Mouse (Mus musculus) heart, postnatal 0 days (tissue): ENCODE data around the gene Slc24a4. TPM values are rescaled to one million over a fixed set of nuclear protein-coding genes. Genes with fewer than 3 reads are reported as not detected.

Experiments
- ATAC-seq: fragments of 200-750 bp; cut with Nextera tagmentation; 2 replicates; pipeline ENCODE4 v1.8.0; 2017; ENCODE audit warnings: low read depth, moderate number of reproducible peaks, moderate library complexity; ENCODE audit not compliant: insufficient read depth
- DNase-seq: peaks from one replicate; pipeline ENCODE4 v3.0.0-alpha.2; 2016; ENCODE audit warnings: low spot score
- H3K27ac ChIP-seq: fragments of 300-500 bp; sonication (generic); 2 replicates; pipeline ENCODE4 v1.5.1; 2014; ENCODE audit warnings: low read depth, mild to moderate bottlenecking
- H3K27me3 ChIP-seq: fragments of 300-500 bp; sonication (generic); 2 replicates; pipeline ENCODE4 v1.6.1; 2014; ENCODE audit warnings: low read length, mixed read lengths; ENCODE audit not compliant: control insufficient read depth, insufficient read depth
- H3K36me3 ChIP-seq: fragments of 300-500 bp; sonication (generic); replicated peaks from 2 replicates; pipeline ENCODE4 v1.6.1; 2014; ENCODE audit warnings: low read length, mixed read lengths; ENCODE audit not compliant: control insufficient read depth, insufficient read depth
- H3K4me1 ChIP-seq: fragments of 300-500 bp; sonication (generic); 2 replicates; pipeline ENCODE4 v1.6.1; 2014; ENCODE audit warnings: antibody characterized with exemption; ENCODE audit not compliant: control insufficient read depth, insufficient read depth
- H3K4me2 ChIP-seq: fragments of 300-500 bp; sonication (generic); 2 replicates; pipeline ENCODE4 v1.6.1; 2014; ENCODE audit warnings: low read depth, mild to moderate bottlenecking, low read length, moderate library complexity
- H3K4me3 ChIP-seq: fragments of 300-500 bp; sonication (generic); 2 replicates; pipeline ENCODE4 v1.5.1; 2014; ENCODE audit warnings: low read depth, low read length
- H3K9ac ChIP-seq: fragments of 300-500 bp; sonication (generic); replicated peaks from 2 replicates; pipeline ENCODE4 v1.6.1; 2014; ENCODE audit warnings: low read depth, low read length, mixed read lengths
- H3K9me3 ChIP-seq: fragments of 300-500 bp; sonication (generic); replicated peaks from 2 replicates; pipeline ENCODE4 v1.6.1; 2016; ENCODE audit warnings: low read length; ENCODE audit not compliant: control insufficient read depth
- CTCF ChIP-seq: IDR thresholded peaks from 2 replicates; pipeline ENCODE4 v1.5.1; 2016; ENCODE audit warnings: antibody characterized with exemption, control low read depth, low read depth
- EP300 ChIP-seq: IDR thresholded peaks from 2 replicates; pipeline ENCODE4 v1.6.1; 2016; ENCODE audit warnings: antibody characterized with exemption, low read depth
- WGBS: fragments of 180-500 bp; shearing (Covaris S2); extraction: QIAGEN DNeasy Blood & Tissue Kit; methylation state at CpG from one replicate; pipeline ENCODE4 v1.1.7; 2014; 5-methylcytosine and 5-hydroxymethylcytosine counted together
- polyA plus RNA-seq: library from polyadenylated mRNA; unstranded; fragments of >200 nt; fragmentation: Nextera tagmentation; extraction: Ambion mirVana; gene quantifications from 2 replicates; pipeline ENCODE4 v1.2.1, GENCODE M21; 2015
- total RNA-seq: library from RNA; depleted of rRNA; stranded (reverse); fragments of >200 nt; gene quantifications from 2 replicates; pipeline ENCODE4 v1.2.3, GENCODE M21; 2014; ENCODE audit warnings: low replicate concordance

Slc24a4 gene
- total and polyA plus RNA-seq, 2 experiments from 2014 or later = 0.99 to 2.2 TPM

- 58% methylated on average over 4 of the region's 4 CpGs for WGBS
These were observed 19.1 kb downstream of the Slc24a4 start for GRCm38 (mm10) chr12:102147678-102148077.

GRCm38 (mm10) chr12:102148746-102149145 lies 20.2 kb downstream of the Slc24a4 start:
- no peaks in the 10 kb centered on the region for H3K4me1 ChIP-seq
- 82% methylated on average over 2 of the region's 2 CpGs for WGBS
- DNase-seq (no peak), ATAC-seq (no peak)
- H3K9ac ChIP-seq = no peak overlapping the region
- H3K27ac ChIP-seq = no peak overlapping the region
- peak; percentile 28 for TF ChIP-seq CTCF
- TF ChIP-seq EP300 = no peak
- H3K4me3 ChIP-seq = no peak overlapping the region
- no peaks in the 10 kb centered on the region for H3K27me3 ChIP-seq
- H3K9me3 ChIP-seq = no peaks in the 10 kb centered on the region
- no peak overlapping the region for H3K4me2 ChIP-seq
- no peaks in the 10 kb centered on the region for H3K36me3 ChIP-seq

More at GRCm38 (mm10) chr12:102147678-102148077, 19.1 kb downstream of the Slc24a4 start:
- DNase-seq (no peak), ATAC-seq (no peak)
- Histone ChIP-seq H3K27ac (no peak overlapping the region), H3K9ac (no peak overlapping the region), H3K4me3 (no peak overlapping the region), H3K4me1 (no peaks in the 10 kb centered on the region), H3K4me2 (no peak overlapping the region), H3K36me3 (no peaks in the 10 kb centered on the region), H3K9me3 (no peaks in the 10 kb centered on the region), H3K27me3 (no peaks in the 10 kb centered on the region)
- no peak for TF ChIP-seq EP300
- no peak for TF ChIP-seq CTCF

GRCm38 (mm10) chr12:102151185-102151584 lies 22.7 kb downstream of the Slc24a4 start:
- Histone ChIP-seq H3K4me2 (no peak overlapping the region), H3K4me1 (no peaks in the 10 kb centered on the region), H3K36me3 (no peaks in the 10 kb centered on the region), H3K9me3 (no peaks in the 10 kb centered on the region), H3K27me3 (no peaks in the 10 kb centered on the region), H3K9ac (no peak overlapping the region), H3K27ac (no peak overlapping the region), H3K4me3 (no peak overlapping the region)
- 65% methylated on average over 7 of the region's 7 CpGs for WGBS
- DNase-seq (no peak), ATAC-seq (no peak)
- TF ChIP-seq EP300 = no peak

GRCm38 (mm10) chr12:102153796-102154195 lies 25.3 kb downstream of the Slc24a4 start:
- H3K9ac ChIP-seq = no peak overlapping the region
- ATAC-seq = no peak
- H3K4me1 ChIP-seq = no peaks in the 10 kb centered on the region
- DNase-seq = no peak
- no peak for TF ChIP-seq CTCF
- TF ChIP-seq EP300 = no peak
- no peaks in the 10 kb centered on the region for H3K27me3 ChIP-seq
- no peaks in the 10 kb centered on the region for H3K36me3 ChIP-seq
- WGBS = 90% methylated on average over 7 of the region's 7 CpGs
- no peak overlapping the region for H3K4me2 ChIP-seq
- H3K4me3 ChIP-seq = no peak overlapping the region
- H3K27ac ChIP-seq = no peak overlapping the region
- no peaks in the 10 kb centered on the region for H3K9me3 ChIP-seq

- H3K27me3 ChIP-seq = no peaks in the 10 kb centered on the region
- no peak overlapping the region for H3K4me2 ChIP-seq
- no peaks in the 10 kb centered on the region for H3K9me3 ChIP-seq
- H3K4me1 ChIP-seq = no peaks in the 10 kb centered on the region
- WGBS = 36% methylated on average over 1 of the region's 1 CpGs
- ATAC-seq (no peak), DNase-seq (no peak)
- no peak overlapping the region for H3K9ac ChIP-seq
- no peak overlapping the region for H3K27ac ChIP-seq
- no peak overlapping the region for H3K4me3 ChIP-seq
- TF ChIP-seq CTCF (no peak), EP300 (0 out of 2 replicates have a peak, but pooled peaks have one; percentile 19)
- H3K36me3 ChIP-seq = no peaks in the 10 kb centered on the region
These were observed 26.3 kb downstream of the Slc24a4 start for GRCm38 (mm10) chr12:102154815-102155214.

GRCm38 (mm10) chr12:102164632-102165031 lies 36.1 kb downstream of the Slc24a4 start:
- H3K36me3 ChIP-seq = no peaks in the 10 kb centered on the region

More at GRCm38 (mm10) chr12:102164632-102165031, 36.1 kb downstream of the Slc24a4 start:
- Histone ChIP-seq H3K27ac (no peak overlapping the region), H3K4me2 (no peak overlapping the region), H3K4me1 (no peaks in the 10 kb centered on the region), H3K4me3 (no peak overlapping the region), H3K9me3 (no peaks in the 10 kb centered on the region), H3K27me3 (no peaks in the 10 kb centered on the region), H3K9ac (no peak overlapping the region)
- no peak for TF ChIP-seq CTCF
- TF ChIP-seq EP300 = no peak
- WGBS = 82% methylated on average over 7 of the region's 7 CpGs
- ATAC-seq (no peak), DNase-seq (no peak)
